Mouse (Mus musculus) WW6 (cell line): ENCODE data around the gene Gm45021.

Experiments
- DNase-seq: peaks from one replicate; pipeline ENCODE4 v3.0.0-alpha.2; 2013; ENCODE audit warnings: low read depth, low spot score

Gene Gm45021

DNA sequence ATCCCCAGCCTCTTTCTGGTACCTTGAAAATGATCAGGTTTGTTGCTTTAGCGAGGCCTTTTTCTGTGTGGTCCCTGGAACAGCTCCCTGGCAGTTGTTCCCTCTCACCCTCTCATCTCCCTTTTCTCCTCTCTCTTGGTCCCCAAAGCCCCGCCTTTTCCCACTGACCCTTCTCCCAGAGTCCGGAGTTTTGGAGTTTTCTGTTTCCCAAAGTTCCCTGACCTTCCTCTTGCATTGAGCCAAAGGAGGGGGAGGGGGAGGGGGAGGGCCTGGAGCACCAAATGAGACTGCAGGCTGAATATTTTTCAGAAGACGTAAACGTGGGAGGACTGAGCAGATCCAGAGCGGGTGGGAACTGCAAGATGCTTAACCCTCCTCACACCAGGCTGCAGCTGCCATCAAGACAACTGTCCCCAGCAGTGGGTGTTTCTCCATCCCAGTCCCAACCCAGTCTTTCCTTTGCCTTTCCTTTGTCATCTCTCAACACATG, 16.8 kb upstream of the Gm45021 start, which contains the start of gene Rarres2:
TSS of gene Rarres2 (minus strand) at position 218 of the 490 bp plus-strand sequence.
- no peak for DNase-seq

DNA sequence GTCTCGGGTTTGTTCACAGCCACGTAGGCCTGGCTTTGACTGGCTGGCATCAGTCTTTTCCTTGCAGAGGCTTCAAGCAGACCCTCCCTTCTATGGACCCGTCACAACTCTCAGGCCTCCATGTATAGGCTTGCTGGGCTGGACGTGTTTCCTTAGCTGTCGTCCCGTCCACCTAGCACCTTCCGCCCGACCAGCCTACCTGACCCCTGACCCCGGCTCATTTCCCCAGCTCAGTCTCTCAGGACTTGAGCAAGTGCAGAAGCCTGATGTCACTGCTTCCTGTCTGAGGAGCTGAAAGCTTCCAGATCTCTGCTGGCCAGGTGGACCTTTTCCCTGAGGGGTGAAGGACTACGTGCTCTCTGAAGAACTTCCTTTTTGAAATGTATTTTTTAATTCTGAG, 16.1 kb upstream of the Gm45021 start:
- DNase-seq: no peak

DNA sequence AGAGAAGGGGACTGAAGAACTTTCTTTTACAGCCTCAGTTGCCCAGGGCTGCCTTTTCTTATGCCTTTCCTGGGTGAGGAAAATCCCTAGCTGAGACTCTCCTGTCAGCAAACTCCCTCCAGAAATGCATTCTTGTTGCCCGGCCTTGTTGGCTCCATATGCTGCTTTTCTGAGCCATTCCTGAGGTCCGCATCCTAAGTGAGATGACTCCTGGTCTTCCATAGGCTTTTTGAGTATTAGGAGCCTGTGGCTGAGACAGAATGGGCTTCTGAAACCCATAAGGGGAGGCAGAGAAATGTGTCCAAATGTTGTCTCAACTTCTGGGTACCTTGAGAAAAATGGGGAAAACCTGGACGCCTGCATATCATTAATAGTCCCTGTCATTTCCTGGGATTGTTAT, 15.4 kb upstream of the Gm45021 start:
- no peak for DNase-seq

DNA sequence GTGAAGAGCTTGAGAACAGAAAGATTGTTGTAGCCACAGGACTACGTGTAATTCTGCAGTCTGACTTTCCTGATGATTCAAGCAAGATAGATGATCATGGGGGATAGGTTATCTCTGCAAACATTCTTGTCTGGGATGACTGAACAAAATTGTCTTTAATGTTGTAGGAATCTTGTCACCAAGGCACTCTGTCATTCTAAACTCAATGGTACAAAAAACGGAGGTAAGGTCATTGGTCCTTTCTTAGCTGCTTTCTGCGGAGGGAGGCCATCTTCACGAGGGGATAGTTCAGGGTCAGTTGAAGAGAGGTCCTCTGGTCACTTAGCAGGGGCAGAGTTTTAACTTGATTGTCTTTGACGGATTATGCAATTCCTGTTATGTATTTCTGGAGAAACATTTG, 10.7 kb upstream of the Gm45021 start:
- no peak for DNase-seq

DNA sequence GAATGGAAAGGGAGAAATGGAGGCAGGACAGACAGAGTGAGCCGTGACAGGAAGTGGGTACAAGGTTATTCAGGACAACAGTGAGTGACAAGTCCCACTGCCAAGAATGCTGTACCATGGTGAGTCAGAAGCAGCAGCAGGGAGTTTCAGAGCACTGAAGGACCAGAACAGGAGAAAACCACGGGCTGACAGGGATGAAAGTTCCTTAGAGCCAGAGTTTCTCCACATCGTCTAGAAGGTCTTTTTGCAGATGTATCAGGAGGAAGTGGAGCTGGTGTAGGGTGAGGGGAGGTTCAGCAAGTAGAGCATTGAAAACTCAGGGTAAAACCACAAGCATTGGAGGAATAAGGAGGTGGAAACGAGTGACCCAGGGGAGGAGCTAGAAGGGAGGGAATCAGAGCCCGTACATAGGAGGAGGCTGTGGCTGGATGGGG, 10.2 kb upstream of the Gm45021 start:
- no peak for DNase-seq

DNA sequence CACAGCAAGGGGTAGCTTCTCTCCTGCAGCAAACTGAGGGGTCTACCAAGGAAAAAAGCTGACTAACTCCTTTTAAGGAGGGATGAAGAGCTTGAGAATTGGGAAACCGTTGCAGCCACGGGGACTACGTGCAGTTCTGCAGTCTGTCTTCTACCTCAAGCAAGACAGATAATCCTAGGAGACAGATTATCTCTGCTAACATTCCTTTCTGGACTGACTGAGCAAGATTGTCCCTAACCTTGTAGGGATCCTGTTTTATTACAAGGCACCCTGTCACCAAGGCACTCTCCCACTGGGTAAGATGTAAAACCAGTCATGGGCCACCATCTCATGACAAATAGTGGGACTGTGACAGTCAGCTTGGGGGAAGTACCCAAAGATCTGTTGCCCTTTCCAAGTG, 8.2 kb upstream of the Gm45021 start:
- no peak for DNase-seq

DNA sequence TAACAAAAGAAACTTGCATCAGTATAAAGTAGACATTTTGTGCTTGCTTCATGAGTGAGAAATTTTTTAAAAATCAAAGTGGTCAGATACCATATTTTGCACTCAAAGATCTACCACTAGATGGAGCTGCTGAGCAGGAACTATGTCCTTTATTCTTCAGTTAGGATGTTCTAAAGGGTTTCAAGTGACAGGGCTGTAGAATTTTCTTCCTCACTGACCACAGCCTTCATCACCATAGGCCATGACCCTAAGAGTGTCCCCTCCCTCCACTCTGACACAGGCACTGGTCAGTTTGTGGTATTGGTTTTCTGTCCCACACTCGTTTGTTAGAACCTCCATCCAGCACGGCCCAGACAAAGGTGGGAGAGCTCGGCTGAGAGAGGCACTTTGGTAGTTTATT, 7.4 kb upstream of the Gm45021 start:
- no peak for DNase-seq

DNA sequence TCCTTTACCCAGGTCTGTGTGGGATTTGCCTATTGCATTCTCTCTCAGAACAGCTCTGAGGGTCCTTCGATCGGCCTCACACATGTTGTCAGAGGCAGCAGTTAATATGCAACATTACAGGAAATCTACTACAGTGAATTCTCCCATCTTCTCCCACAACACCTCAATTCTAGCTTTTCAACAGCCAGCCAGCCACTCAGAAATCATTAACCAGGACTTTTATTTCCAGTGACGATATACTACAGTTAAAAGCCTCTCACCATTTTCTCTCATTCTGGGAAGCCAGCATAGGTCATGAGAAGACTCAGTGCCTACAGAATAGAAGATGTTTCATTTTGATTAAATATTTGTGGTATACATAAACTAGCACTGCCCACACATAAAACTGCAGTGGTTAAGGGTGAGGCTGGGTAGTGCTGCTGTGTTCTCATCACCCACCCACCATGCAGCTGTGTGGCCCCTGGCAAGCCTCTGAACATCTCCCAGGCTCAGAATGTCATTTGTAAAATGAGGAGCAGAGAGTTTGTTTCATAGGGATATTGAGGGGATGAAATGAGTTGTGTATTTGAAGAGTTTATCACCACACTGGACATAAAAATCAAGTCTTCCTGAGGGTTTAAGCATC, 1.9 kb downstream of the Gm45021 start:
- DNase-seq: no peak

DNA sequence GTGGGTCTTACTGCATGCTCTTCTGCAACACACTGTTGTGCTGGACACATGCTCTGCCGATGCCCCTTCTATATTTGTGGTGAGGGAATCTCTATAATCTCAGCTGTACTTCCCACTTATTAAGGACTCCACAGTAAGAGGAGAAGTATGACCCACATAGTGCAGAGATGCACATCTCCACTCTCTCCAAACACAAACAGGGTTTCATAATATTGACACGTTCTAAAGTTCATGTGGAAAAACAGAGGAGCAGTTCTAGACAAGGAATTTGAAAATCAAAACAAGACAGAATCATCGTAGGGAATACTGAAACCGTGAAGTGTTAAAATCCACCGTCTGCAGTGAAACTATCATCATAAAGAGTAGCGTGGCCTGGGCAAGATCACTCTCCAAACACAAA, 2.5 kb downstream of the Gm45021 start:
- DNase-seq: no peak

DNA sequence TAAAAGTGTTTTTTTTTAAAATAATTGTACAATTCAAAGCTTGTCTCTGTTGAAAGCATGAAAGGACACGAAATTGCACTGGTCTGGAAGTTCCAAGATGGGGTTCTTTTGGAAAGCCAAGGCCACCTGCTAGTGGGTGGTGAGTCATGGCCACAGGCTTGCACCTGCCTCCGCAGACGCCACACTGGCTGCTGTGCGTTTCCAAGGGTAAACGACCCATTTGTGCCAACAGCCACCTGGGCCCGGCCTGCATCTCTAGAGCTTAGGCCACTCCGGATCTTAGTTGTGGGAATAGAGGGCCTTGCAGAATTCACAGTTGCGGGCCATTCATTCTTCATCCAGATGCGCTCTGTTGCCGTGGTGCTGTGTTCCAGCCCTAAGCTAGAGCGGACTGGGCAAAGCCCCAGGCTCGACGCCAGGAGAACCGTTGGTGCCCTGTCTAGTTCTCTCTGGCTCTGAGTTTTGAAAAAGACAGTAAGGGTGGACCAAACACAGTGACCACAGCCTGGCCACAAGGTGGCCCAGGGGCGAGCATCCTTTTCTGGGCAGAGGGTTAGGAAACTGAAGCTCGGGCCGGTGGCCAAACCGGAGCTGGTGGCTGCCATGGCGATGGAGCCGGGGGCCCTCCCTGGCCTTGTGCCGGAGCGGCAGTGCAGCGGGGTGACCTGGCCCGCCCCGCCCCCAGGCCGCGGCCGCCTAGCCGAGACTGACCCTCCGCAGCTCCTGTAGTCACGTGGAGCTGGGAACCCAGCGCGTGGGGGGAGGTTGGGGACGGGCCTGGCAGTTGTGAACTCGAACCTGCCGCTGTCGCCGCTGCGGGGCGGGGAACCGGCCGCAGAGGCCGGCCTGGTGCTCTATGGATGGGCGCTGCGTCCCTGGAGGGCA, 4.0 kb downstream of the Gm45021 start, which contains the start of the genes Repin1 and Gm44965:
TSS of gene Repin1 (plus strand) at position 726 of the 885 bp plus-strand sequence.
TSS of gene Gm44965 (plus strand) at position 784 of the 885 bp plus-strand sequence.
- peak; percentile 42 for DNase-seq

DNA sequence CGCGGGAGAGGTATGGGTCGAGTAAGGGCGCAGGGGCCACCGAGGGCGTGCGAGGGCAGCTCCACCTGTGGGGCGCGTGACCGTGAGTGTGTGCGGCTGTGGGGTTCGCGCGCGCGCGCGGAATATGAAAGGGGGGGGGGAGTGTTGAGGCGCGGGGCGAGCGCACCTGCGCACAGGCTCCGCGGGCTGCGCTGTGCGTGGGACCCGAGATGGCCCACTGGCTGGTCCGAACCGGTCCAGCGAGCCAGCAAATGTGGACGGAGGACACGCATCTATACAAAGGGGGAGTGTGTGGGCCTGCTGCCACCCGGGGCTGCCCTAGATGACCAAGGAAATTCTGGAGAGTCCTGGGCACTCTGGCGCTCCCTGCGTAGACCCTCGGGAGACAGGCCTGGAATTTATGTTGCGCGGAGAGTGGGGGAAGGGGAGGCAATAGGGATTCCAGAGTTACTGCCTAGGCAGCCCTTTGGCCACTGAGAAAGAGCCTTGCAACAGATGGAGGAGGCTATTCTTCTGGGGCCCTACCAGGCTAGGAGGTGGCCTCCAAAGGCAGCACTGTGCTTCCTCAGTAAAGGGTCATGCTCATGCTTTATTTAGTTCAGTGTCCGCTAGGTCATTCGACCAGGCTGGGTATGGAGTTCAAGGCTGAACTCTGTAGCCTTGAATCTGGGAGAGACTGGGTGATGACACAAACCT, 4.8 kb downstream of the Gm45021 start:
- peak; percentile 20 for DNase-seq

DNA sequence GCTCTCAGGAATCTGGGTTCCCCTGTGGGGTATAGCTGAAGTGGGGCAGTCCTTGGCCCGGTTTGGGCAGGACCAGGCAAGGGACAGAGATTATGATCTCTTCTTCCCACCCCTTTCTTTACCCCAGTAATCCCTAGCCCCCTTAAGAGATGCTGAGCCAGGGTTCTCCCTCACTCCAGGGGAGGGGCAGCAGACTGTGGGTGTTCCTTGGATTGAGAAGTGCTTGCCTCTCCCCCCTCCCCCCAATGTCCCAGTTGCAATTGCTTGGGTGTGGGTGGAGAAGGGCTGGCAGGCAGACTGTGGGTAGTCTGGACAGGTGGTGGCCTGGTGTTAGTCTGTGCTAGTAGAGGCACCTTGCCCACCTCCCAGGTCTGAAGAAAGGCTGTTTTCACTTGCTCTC, 5.9 kb downstream of the Gm45021 start:
- no peak for DNase-seq

DNA sequence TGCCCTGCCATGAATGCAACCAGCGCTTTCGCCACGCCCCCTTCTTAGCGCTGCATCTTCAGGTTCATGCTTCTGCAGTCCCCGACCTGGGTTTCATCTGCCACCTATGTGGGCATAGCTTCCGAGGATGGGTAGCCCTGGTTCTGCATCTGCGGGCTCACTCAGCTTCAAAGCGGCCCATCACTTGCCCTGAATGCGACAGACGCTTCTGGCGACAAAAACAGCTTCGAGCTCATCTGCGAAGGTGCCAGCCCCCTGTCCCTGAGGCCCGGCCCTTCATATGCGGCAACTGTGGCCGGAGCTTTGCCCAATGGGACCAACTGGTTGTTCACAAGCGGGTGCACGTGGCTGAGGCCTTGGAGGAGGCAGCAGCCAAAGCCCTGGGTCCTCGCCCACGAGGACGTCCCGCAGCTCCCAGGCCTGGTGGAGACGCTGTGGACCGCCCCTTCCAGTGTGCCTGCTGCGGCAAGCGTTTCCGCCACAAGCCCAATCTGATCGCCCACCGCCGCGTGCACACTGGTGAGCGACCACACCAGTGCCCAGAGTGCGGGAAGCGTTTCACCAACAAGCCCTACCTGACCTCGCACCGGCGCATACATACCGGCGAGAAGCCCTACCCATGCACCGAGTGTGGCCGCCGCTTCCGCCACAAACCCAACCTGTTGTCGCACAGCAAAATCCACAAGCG, 7.3 kb downstream of the Gm45021 start:
- no peak for DNase-seq

DNA sequence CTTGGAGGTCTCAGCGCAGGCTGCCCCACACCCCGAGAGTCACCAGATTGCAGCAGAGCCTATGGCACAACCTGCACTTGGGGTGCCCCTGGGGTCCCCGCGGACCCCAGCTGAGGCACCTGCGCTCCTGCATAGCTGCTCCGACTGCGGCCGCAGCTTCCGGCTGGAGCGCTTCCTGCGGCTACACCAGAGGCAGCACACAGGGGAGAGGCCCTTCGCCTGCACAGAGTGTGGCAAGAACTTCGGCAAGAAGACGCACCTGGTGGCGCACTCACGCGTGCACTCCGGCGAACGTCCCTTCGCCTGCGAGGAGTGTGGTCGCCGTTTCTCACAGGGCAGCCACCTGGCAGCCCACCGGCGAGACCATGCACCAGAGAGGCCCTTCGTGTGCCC, 7.8 kb downstream of the Gm45021 start:
- DNase-seq: no peak

DNA sequence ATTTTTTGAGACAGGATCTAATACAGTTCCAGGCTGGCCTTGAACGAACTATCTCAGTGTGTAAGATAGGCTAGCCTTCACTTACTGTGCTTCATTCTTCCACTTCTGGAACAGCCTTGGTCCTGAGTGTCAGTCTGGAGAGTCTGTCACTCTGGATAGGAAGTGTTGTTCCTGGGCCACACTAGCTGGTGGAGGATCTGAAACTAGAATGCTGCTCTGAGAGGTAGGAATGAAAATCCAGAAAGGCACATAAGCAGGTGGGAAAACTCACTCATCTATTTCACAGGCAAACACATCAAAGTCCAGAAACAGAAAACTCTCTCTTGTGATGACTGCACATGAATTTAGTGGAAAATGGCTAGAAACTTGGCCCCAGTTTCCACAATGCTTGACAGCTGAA, 11.2 kb downstream of the Gm45021 start:
- no peak for DNase-seq

DNA sequence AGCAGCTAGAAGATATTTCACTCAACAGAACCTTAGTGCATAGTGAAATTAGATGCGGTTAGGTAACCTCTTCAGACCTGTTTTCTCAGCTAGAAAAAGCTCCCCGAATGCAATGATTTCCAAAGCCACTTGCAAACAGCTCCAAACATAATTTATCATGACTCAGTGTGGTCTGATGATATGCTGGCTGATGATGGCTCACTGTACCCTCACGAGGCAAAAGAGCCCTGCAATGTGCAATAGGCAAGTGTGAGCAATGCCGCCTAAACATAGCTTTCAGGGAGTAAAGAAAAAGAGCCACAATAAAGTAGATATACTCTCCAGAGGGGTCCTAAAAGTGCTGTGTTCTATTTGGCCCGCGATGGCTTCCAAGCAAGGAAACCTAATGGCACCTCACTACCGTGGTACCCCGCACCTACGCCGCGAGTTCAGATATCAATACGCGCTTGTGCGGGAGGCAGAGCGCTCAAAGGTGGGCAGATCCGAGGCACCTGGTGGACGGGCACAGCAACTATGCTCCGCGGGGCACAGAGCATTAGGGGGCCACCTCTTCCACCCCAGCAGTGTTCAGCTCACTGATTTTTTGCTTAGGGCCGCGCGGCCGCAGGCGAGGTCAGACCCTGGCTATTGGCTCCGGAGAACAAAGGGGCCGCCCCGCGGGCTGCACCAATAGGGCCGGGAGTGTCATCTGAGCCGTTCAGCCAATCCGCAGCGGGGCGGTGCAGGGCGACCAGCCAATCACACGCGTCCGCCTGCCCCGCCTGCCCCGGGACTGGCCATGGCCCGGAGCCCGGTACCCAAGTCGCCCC, 12.1 kb downstream of the Gm45021 start, which contains the start of gene Zfp775:
TSS of gene Zfp775 (plus strand) at position 793 of the 809 bp plus-strand sequence.
- no peak for DNase-seq

DNA sequence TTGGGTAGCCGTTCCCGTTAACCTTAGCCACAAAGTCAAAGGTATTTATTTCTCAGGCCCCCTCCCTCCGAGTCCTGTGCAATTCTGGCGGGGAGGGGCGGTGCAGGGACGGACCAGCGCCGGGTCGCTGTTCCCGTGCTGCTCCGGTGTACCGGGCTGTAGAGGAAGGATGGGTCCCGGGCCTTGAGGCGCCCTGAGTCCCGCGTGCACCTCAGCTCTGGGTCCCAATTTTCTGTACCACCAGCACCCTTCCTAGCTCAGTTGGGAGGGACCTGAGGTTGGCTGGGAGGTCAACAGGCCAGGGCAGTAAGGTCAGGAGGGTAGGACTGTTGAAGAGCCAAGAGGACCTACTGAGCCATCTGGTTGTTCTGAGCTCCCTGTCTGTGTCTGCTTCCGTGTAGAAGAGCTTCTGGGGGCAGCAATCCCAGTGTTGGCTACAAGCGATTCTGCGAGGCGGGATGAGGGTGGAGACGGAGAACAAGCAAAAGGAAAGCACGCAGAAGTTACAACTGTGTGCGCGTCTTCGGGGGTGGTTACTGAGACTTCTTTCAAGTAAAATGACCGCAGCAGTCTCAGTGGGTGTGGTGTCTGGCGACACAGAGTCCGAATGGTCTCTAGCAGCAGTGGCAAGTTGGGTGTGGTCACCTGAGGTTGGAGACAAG, 12.8 kb downstream of the Gm45021 start:
- no peak for DNase-seq

DNA sequence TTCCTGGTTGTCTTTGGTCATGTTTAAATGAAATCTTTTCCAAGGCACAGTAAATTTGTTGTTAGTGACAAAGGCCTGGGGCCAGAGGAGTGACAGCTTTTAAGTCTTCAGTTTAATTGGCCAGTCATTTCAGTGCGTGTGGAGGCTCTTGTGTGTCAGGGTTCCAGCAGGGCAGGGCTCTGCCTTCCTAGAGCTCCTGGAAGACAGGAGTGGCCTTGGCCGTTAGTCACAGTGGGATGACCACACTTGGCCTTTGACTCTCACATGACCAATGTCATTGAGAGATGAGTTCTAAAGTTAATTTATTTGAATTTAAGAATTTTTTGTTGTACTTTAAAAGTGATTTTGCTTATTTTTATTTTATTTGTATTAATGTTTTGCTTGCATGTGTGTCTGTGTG, 18.7 kb downstream of the Gm45021 start:
- DNase-seq: no peak

DNA sequence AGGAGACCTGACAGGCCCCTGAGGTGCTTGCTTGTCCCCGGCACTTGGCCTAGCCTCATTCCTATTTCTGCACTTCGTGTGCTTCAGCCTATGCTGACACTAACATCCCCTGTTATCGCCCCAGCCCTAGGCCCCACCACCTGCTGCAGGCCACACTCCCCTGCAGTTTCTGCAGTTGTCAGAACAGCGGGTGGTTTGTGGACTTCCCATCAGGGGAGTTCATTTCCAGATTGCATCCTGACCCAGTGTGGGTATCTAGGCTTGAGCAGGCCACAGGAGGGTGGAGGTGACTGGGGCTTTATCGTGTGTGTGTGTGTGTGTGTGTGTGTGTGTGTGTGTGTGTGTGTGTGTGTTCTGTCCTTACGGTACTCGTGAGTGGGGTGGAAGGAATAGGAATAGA, 20.1 kb downstream of the Gm45021 start:
- no peak for DNase-seq

DNA sequence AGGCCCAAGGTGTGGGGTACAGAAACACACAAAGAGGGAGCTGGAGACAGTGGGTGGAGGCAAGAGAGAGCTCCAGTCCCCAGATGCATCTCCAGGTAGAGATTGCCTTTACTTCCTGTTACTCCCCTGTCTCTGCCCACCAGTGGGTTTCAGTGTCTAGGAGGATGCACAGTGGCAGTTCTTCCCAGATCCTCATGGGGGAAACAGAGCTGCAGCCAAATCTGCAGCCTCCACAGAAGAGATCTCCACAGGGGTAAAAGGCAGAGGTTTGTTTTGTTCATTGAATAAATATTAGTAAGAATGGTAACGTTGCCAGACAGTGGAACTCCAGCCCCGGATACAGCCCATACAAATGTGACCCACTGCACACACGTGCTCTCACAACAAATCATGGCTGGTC, 21.2 kb downstream of the Gm45021 start:
- no peak for DNase-seq
